Comparison of ENCODE assay signal across 7 mouse cellular contexts in genomic region chr6:127330015-127330705, GRCm38 (mm10).
DNase-seq lines count a peak whose midpoint lies in the region; ATAC-seq and TF ChIP-seq lines count a peak whose summit lies in the region.

No protein-coding gene starts in this region.

- H3K4me2 ChIP-seq in intestine, postnatal 0 days (replicated peaks; ENCODE audit: low read depth) = peak overlapping the region; percentile 86
- peak overlapping the region; percentile 68 for H3K4me2 ChIP-seq in midbrain, embryonic 12.5 days (replicated peaks)

- peak overlapping the region; percentile 43 for H3K4me3 ChIP-seq in intestine, postnatal 0 days (ENCODE audit: low read depth, low read length)
- peak overlapping the region; percentile 54 for H3K4me3 ChIP-seq in limb, embryonic 10.5 days
- H3K4me3 ChIP-seq in midbrain, embryonic 12.5 days = peak overlapping the region; percentile 42
- H3K4me3 ChIP-seq in small intestine, adult 2 months (ENCODE audit: low read depth, low read length) = peak overlapping the region; percentile 58

- no peak for TF ChIP-seq CTCF in intestine, postnatal 0 days (IDR thresholded peaks at IDR 0.05; ENCODE audit: low read depth)
- TF ChIP-seq CTCF in small intestine, adult 2 months (IDR thresholded peaks at IDR 0.05; ENCODE audit: extremely low read depth, insufficient read length, insufficient replicate concordance, low read depth, low read length) = no peak

- DNase-seq in adrenal gland, postnatal 10 days = peak; percentile 90
- peak; percentile 91 for DNase-seq in embryo, embryonic 9.5 days (ENCODE audit: extremely low spot score)
- DNase-seq in limb, embryonic 10.5 days (ENCODE audit: low spot score) = peak; percentile 92

- peaks cover 7% of the 10 kb centered on the region for H3K27me3 ChIP-seq in intestine, postnatal 0 days (replicated peaks; ENCODE audit: control insufficient read depth, insufficient read depth, low read length)
- 0 out of 2 replicates have a peak, but pooled peaks cover 3% of the 10 kb centered on the region for H3K27me3 ChIP-seq in limb, embryonic 10.5 days (ENCODE audit: low read depth, poor library complexity, severe bottlenecking)
- peaks cover 21% of the 10 kb centered on the region for H3K27me3 ChIP-seq in midbrain, embryonic 12.5 days
- H3K27me3 ChIP-seq in small intestine, adult 2 months (ENCODE audit: control insufficient read depth, insufficient read depth, low read length) = no peaks in the 10 kb centered on the region

- no peaks in the 10 kb centered on the region for H3K36me3 ChIP-seq in intestine, postnatal 0 days (ENCODE audit: control insufficient read depth, insufficient read depth)
- no peaks in the 10 kb centered on the region for H3K36me3 ChIP-seq in limb, embryonic 10.5 days
- H3K36me3 ChIP-seq in midbrain, embryonic 12.5 days = no peaks in the 10 kb centered on the region
- H3K36me3 ChIP-seq in small intestine, adult 2 months (ENCODE audit: control insufficient read depth, insufficient read depth, low read length) = no peaks in the 10 kb centered on the region

- peak; percentile 96 for ATAC-seq in granulocyte monocyte progenitor cell, adult 5-6 weeks (replicated peaks; ENCODE audit: poor library complexity, severe bottlenecking)
- ATAC-seq in intestine, postnatal 0 days = peak; percentile 71
- peak; percentile 93 for ATAC-seq in midbrain, embryonic 12.5 days (ENCODE audit: low FRiP score, low read depth)

- WGBS in intestine, postnatal 0 days = under 1% methylated on average over 46 of the region's 46 CpGs
- WGBS in limb, embryonic 10.5 days = under 1% methylated on average over 46 of the region's 46 CpGs
- WGBS in midbrain, embryonic 12.5 days = under 1% methylated on average over 46 of the region's 46 CpGs
- 2% methylated on average over 46 of the region's 46 CpGs for WGBS in small intestine, adult 2 months

- H3K9ac ChIP-seq in intestine, postnatal 0 days (ENCODE audit: low read depth, low read length) = peak overlapping the region; percentile 51
- peak overlapping the region; percentile 59 for H3K9ac ChIP-seq in midbrain, embryonic 12.5 days (replicated peaks)

- no peak; the same call in 1 of the 2 replicates for TF ChIP-seq POLR2A in small intestine, adult 2 months (IDR thresholded peaks at IDR 0.05; ENCODE audit: low read depth, low read length)

- H3K4me1 ChIP-seq in intestine, postnatal 0 days (replicated peaks; ENCODE audit: control insufficient read depth, insufficient read depth, low read length) = peaks cover 9% of the 10 kb centered on the region; the same call in 1 of the 2 replicates
- peaks cover 28% of the 10 kb centered on the region for H3K4me1 ChIP-seq in limb, embryonic 10.5 days
- peaks cover 27% of the 10 kb centered on the region for H3K4me1 ChIP-seq in midbrain, embryonic 12.5 days
- peaks cover 37% of the 10 kb centered on the region for H3K4me1 ChIP-seq in small intestine, adult 2 months (ENCODE audit: control insufficient read depth, insufficient read depth, insufficient read length, low read length)

- H3K27ac ChIP-seq in intestine, postnatal 0 days (ENCODE audit: low read depth, low read length) = peak overlapping the region; percentile 57
- peak overlapping the region; percentile 90 for H3K27ac ChIP-seq in limb, embryonic 10.5 days
- H3K27ac ChIP-seq in midbrain, embryonic 12.5 days (replicated peaks) = peak overlapping the region; percentile 86
- H3K27ac ChIP-seq in small intestine, adult 2 months (ENCODE audit: insufficient read depth, low read depth, low read length) = peak overlapping the region; percentile 60

- no peaks in the 10 kb centered on the region for H3K9me3 ChIP-seq in intestine, postnatal 0 days (ENCODE audit: control insufficient read depth)
- no peaks in the 10 kb centered on the region for H3K9me3 ChIP-seq in limb, embryonic 10.5 days (replicated peaks)
- H3K9me3 ChIP-seq in midbrain, embryonic 12.5 days = no peaks in the 10 kb centered on the region

Comparison
In these comparisons a context has a peak if more than half of its experiments do, and no peak if none do; other contexts are left out.
1. Peak in every context shown above with its lines: DNase-seq, ATAC-seq, H3K4me3 ChIP-seq and H3K27ac ChIP-seq.